Mouse (Mus musculus) ES-Bruce4 (cell line): ENCODE measurements around the gene Cerk. TPM values are rescaled to one million over a fixed set of nuclear protein-coding genes. Genes with fewer than 3 reads are reported as not detected.

Experiments
- H3K27ac ChIP-seq: 2 replicates; pipeline ENCODE4 v1.5.1; 2012; ENCODE audit warnings: low read length, inconsistent platforms; ENCODE audit not compliant: insufficient read depth
- H3K27me3 ChIP-seq: 2 replicates; pipeline ENCODE4 v1.6.1; 2012; ENCODE audit warnings: mild to moderate bottlenecking, low read length, inconsistent platforms; ENCODE audit not compliant: control insufficient read depth, poor library complexity, insufficient read depth, severe bottlenecking
- H3K36me3 ChIP-seq: 2 replicates; pipeline ENCODE4 v1.6.1; 2012; ENCODE audit warnings: inconsistent platforms, mild to moderate bottlenecking, low read length, moderate library complexity; ENCODE audit not compliant: control insufficient read depth, poor library complexity, insufficient read depth, severe bottlenecking
- H3K4me1 ChIP-seq: one replicate; pipeline ENCODE4 v1.8.1; 2011; ENCODE audit warnings: low read length; ENCODE audit not compliant: control insufficient read depth, insufficient read depth
- H3K4me3 ChIP-seq: 2 replicates; pipeline ENCODE4 v1.5.1; 2011; ENCODE audit warnings: low read depth, mild to moderate bottlenecking, low read length
- H3K9ac ChIP-seq: 2 replicates; pipeline ENCODE4 v1.6.1; 2012; ENCODE audit warnings: low read depth, mild to moderate bottlenecking, inconsistent platforms; ENCODE audit not compliant: poor library complexity, severe bottlenecking
- H3K9me3 ChIP-seq: replicated peaks from 2 replicates; pipeline ENCODE4 v1.6.1; 2012; ENCODE audit warnings: mild to moderate bottlenecking, low read length, inconsistent platforms; ENCODE audit not compliant: control insufficient read depth, poor library complexity, insufficient read depth, severe bottlenecking
- CTCF ChIP-seq: IDR thresholded peaks from one replicate; pipeline ENCODE4 v1.8.1; 2011; ENCODE audit warnings: low read depth, low read length
- EP300 ChIP-seq: IDR thresholded peaks from 2 replicates; pipeline ENCODE4 v1.6.1; 2011; ENCODE audit warnings: low read depth, low read length; ENCODE audit not compliant: insufficient read depth
- POLR2A ChIP-seq: IDR thresholded peaks from one replicate; pipeline ENCODE4 v1.8.1; 2011; ENCODE audit warnings: low read length; ENCODE audit not compliant: insufficient read depth
- polyA plus RNA-seq: library from polyadenylated mRNA; stranded (reverse); fragments of >200 nt; gene quantifications from 2 replicates; pipeline ENCODE4 v1.2.4, GENCODE M21; 2011; ENCODE audit warnings: low read depth; ENCODE audit not compliant: missing spikeins, insufficient read depth, insufficient read length

Gene Cerk
- polyA plus RNA-seq, 1 experiment, result 5.5 TPM

DNA sequence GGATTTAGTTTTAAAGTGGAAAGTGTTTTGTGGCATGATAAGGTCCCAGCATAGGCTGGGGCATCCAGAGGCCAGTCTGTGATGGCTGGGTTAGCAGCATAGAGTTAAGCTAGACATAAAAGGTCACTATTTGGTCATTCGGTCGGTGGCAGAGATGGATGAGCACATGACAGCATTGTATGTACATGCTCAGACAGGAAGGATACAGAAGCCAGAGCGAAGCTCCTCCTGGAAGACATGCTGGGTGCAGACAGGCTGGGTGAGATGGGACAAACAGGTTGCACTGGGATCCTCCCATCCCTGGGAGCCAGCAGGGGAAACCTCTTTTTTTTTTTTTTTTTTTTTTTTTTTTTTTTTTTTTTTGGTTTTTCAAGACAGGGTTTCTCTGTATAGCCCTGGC, 6.0 kb upstream of the Cerk start:
- Histone ChIP-seq H3K4me3 (no peak overlapping the region), H3K27ac (no peak overlapping the region), H3K27me3 (no peaks in the 10 kb centered on the region; the same call in 1 of the 2 replicates)

DNA sequence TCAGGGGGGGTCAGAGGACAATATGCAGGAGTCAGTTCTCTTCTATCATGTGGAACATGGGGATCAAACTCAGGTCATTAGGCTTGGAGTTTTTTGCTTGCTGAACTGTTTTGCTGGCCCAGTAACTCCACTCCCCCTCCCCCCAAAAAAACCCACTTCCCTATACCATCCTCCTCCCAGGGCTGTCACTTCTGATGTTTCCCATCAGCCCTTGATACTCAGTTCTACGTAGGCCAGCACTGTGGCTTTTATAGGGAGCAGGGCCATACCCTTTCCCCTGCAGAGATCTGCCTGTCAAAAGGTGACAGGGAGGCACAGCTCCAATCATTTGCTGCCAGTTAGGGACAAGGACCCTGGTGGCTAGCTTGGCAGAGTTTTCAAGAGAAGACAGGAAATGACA, 5.6 kb upstream of the Cerk start:
- no peaks in the 10 kb centered on the region; the same call in 1 of the 2 replicates for H3K27me3 ChIP-seq
- peaks cover 4% of the 10 kb centered on the region for H3K4me1 ChIP-seq
- TF ChIP-seq POLR2A (no peak), EP300 (no peak), CTCF (no peak)
- H3K9me3 ChIP-seq, result no peaks in the 10 kb centered on the region
- H3K27ac ChIP-seq, result no peak overlapping the region
- H3K9ac ChIP-seq, result no peak overlapping the region
- H3K36me3 ChIP-seq, result no peaks in the 10 kb centered on the region
- H3K4me3 ChIP-seq, result no peak overlapping the region

More for the DNA sequence above, 6.0 kb upstream of the Cerk start:
- TF ChIP-seq EP300 (no peak), CTCF (no peak), POLR2A (no peak)
- H3K9ac ChIP-seq, result no peak overlapping the region
- H3K9me3 ChIP-seq, result no peaks in the 10 kb centered on the region
- peaks cover under 1% of the 10 kb centered on the region for H3K4me1 ChIP-seq
- H3K36me3 ChIP-seq, result no peaks in the 10 kb centered on the region

DNA sequence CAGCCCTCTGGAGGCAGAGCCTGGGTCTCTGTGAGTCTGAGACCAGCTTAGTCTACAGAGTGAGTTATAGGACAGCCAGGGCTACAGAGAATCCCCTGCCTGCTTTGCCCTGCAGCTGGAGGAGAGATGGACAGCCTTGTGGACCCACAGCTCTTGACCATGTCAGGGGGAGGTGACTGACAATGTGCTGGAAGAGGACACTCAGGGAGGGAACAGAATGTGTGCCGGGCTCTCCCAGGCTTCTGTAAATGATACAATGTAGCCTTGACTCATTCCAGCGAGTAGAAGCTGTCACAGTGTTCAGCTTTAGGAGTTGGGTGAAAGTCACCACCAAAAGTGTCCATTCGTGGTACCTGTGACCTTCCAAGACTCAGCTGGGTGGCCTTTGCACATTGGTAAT, 4.4 kb upstream of the Cerk start:
- Histone ChIP-seq H3K4me1 (peaks cover 4% of the 10 kb centered on the region), H3K9ac (no peak overlapping the region), H3K27me3 (no peaks in the 10 kb centered on the region; the same call in 1 of the 2 replicates), H3K9me3 (no peaks in the 10 kb centered on the region), H3K4me3 (no peak overlapping the region), H3K36me3 (no peaks in the 10 kb centered on the region), H3K27ac (no peak overlapping the region)
- no peak for TF ChIP-seq POLR2A

DNA sequence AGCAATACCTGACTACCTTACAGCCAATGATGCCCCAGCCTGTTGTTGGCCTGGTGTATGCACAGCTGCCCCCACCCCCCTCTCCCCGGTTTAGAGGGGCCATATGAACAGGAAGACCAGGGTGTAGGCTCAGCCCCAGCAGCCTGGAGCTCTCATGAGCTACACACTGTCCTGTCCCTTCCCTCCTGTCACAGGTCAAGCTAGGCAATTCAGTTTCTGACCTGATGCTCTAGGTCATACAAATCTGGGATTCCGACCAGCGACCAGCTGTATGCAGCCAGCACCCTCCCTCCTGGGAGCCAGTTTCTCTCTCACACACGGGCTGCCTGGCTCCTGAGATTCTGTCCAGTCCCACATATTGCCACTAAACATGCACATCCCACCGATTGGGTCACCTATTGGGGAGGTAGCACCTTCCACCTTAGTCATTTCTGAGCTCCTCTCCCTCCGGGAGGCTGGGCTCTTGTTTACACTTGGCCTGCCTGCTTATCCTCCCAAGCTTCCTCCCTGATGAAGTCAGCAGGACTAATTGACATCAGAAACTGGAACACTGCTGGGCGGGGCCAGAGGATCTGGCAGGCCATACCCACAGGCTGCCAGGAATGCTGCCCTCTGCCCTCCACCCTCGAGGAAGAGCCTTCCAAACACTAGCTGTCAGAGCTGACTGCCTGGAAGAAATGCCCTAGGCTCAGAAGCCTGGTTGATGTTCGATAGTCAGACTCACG, 3.0 kb upstream of the Cerk start:
- Histone ChIP-seq H3K36me3 (no peaks in the 10 kb centered on the region), H3K9ac (no peak overlapping the region), H3K27ac (no peak overlapping the region), H3K4me1 (peaks cover 4% of the 10 kb centered on the region), H3K27me3 (no peaks in the 10 kb centered on the region; the same call in 1 of the 2 replicates), H3K9me3 (no peaks in the 10 kb centered on the region), H3K4me3 (no peak overlapping the region)
- TF ChIP-seq EP300 (no peak), POLR2A (no peak), CTCF (no peak)

DNA sequence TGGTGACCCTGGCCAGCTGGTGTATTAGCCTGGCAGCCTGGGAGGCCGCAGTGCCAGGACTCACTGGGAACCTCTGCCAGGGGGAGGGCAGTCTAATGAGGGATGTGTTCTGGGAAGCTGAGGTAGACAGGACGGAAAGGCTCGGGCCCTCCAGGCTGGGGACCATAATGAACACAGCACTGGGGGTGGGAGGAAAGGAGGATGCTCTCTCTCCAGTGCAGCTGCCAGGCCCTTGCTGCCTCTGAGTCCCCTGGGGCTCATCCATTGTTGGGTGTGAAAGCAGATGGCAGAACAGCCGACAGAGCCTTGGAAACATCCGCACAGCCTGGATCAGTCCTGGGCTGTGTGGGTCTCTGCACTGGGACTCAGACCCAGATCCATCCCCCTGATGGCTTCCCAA, 2.2 kb upstream of the Cerk start:
- no peak overlapping the region for H3K9ac ChIP-seq
- no peaks in the 10 kb centered on the region for H3K36me3 ChIP-seq
- H3K4me3 ChIP-seq, result no peak overlapping the region
- no peaks in the 10 kb centered on the region for H3K9me3 ChIP-seq
- H3K4me1 ChIP-seq, result peaks cover 4% of the 10 kb centered on the region
- no peaks in the 10 kb centered on the region; the same call in 1 of the 2 replicates for H3K27me3 ChIP-seq
- H3K27ac ChIP-seq, result no peak overlapping the region
- TF ChIP-seq CTCF, result no peak
- no peak for TF ChIP-seq EP300
- no peak for TF ChIP-seq POLR2A

DNA sequence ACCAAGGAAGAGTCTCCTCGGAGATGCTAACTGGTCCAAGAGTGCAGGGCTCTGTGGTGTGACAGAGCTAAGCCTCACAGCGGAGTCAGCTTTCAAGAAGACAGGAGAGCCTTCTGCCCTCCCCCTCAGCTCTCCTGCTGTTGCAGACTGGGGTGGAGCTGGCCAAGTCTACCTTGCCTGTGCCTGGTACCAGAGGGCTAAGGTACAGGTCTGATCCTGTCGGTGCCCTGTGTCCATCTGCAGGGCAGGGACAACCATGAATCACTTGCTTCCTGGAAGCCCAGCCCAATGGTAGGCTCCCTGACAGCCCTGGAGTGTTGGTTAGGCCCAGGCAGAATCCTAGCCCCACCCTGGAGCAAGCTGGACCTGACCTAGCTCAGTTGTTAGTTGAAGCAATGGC, 745 bp upstream of the Cerk start:
- peaks cover 4% of the 10 kb centered on the region for H3K4me1 ChIP-seq
- no peak overlapping the region for H3K27ac ChIP-seq
- no peaks in the 10 kb centered on the region for H3K27me3 ChIP-seq
- TF ChIP-seq EP300 (no peak), CTCF (no peak), POLR2A (no peak)
- H3K9ac ChIP-seq, result no peak overlapping the region
- no peak overlapping the region for H3K4me3 ChIP-seq
- no peaks in the 10 kb centered on the region for H3K9me3 ChIP-seq
- H3K36me3 ChIP-seq, result no peaks in the 10 kb centered on the region
